Mouse (Mus musculus) heart, embryonic 15.5 days (tissue): ENCODE measurements around the gene Ppp4r4. TPM values are rescaled to one million over a fixed set of nuclear protein-coding genes. Genes with fewer than 3 reads are reported as not detected.

Source experiments
- polyA plus RNA-seq: library from polyadenylated mRNA; unstranded; fragments of >200 nt; fragmentation: Nextera tagmentation; extraction: Ambion mirVana; gene quantifications from 2 replicates; pipeline ENCODE4 v1.2.1, GENCODE M21; 2015

Ppp4r4 gene
- polyA plus RNA-seq, 1 experiment from 2014 or later: 0.23 TPM

Other genes with a start within 250 kb of the Ppp4r4 start
- not detected in 2 replicates for gene Fam181a, start 221.3 kb upstream of the Ppp4r4 start, polyA plus RNA-seq
- gene Asb2, start 176.3 kb upstream of the Ppp4r4 start, polyA plus RNA-seq: 194 and 219 TPM in 2 replicates
- 9.9 and 11.2 TPM in 2 replicates for gene Otub2, start 143.6 kb upstream of the Ppp4r4 start, polyA plus RNA-seq
- 0.19 and 0.42 TPM in 2 replicates for gene 9330161L09Rik, start 124.5 kb upstream of the Ppp4r4 start, polyA plus RNA-seq
- gene Ddx24, start 106.5 kb upstream of the Ppp4r4 start, polyA plus RNA-seq: 56.9 and 79.8 TPM in 2 replicates
- gene Ifi27, start 98.1 kb upstream of the Ppp4r4 start, polyA plus RNA-seq: 38.0 and 54.9 TPM in 2 replicates
- 13.8 and 20.7 TPM in 2 replicates for gene Ifi27l2a, start 88.6 kb upstream of the Ppp4r4 start, polyA plus RNA-seq
- gene Ifi27l2b, start 75.1 kb upstream of the Ppp4r4 start, polyA plus RNA-seq: 0.19 and 0.29 TPM in 2 replicates
- 0.55 TPM in 1 of 2 replicates, not detected in the other for gene Serpina10, start 99.2 kb downstream of the Ppp4r4 start, polyA plus RNA-seq
- 1.2 and 10.7 TPM in 2 replicates for gene Serpina6, start 124.9 kb downstream of the Ppp4r4 start, polyA plus RNA-seq
- not detected in 2 replicates for gene Serpina16, start 143.9 kb downstream of the Ppp4r4 start, polyA plus RNA-seq
- not detected in 2 replicates for gene Serpina1f, start 163.2 kb downstream of the Ppp4r4 start, polyA plus RNA-seq
- gene Serpina1d, start 241.3 kb downstream of the Ppp4r4 start, polyA plus RNA-seq: 0.40 and 2.0 TPM in 2 replicates